Mouse (Mus musculus) testis, adult 2 months (tissue): Measurements from ENCODE around the gene Cavin1.

Source experiments
- CTCF ChIP-seq: fragments of 200-500 bp; IDR thresholded peaks from 2 replicates; pipeline ENCODE4 v1.5.1; 2012; ENCODE audit warnings: low read depth, mild to moderate bottlenecking, inconsistent platforms, low read length, moderate library complexity; ENCODE audit not compliant: control insufficient read depth, insufficient read depth, insufficient replicate concordance
- POLR2A ChIP-seq: fragments of 200-500 bp; IDR thresholded peaks from 2 replicates; pipeline ENCODE4 v1.6.1; 2012; ENCODE audit warnings: low read depth, mild to moderate bottlenecking, inconsistent platforms, low read length, moderate library complexity; ENCODE audit not compliant: control insufficient read depth

GRCm38 (mm10) chr11:100967376-100967775, 3.3 kb downstream of the Cavin1 start:
- no peak for TF ChIP-seq CTCF
- TF ChIP-seq POLR2A, result no peak
